16 mouse cellular contexts compared by ENCODE assay signal in the genomic region with DNA sequence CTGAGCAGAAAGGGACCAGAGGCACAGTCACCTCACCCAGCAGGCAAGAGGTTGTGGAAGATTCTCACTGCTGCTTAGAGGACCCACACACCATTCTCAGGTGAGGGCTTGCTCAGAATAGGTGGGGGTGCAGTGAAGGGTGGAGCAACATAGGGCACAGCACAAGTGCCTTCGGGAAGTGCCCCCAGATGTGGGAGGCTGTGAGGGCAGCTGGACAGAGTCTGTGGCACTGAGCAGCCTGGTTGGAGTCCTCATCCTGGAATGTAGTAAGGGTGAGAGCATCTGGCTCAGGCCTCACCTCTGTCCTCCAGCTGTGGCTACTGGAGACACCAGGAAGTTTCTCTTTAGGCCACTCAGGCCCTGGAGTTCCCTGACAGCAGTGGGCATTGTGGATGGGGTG. TPM values are rescaled to one million over a fixed set of nuclear protein-coding genes. Genes with fewer than 3 reads are reported as not detected.
DNase-seq lines count a peak whose midpoint lies in the region; ATAC-seq and TF ChIP-seq lines count a peak whose summit lies in the region.
"Not testable (repeated sequence)": the region's sequence is repeated elsewhere in the genome, so short reads cannot be mapped to it uniquely, and the experiment has no call there.
"Had no signal": no experiment of that assay in that cellular context is flagged by ENCODE, and none has a peak within 500 bp of the region (broad histone marks: within the 10 kb centered on the region; RNA-seq: fewer than 3 reads in every experiment).

No protein-coding gene starts in this region.

- H3K4me1 ChIP-seq in E14TG2a.4 (replicated peaks; ENCODE audit: low read depth, low read length): peaks cover 73% of the 10 kb centered on the region
- peaks cover 7 to 15% of the 10 kb centered on the region in 2 experiments; a peak in 3 of 4 replicates for H3K4me1 ChIP-seq in ES-E14 (ENCODE audit: control insufficient read depth in 2 of 2, insufficient read depth in 2 of 2, low read length in 2 of 2, poor library complexity in 1 of 2)
- peaks cover 10% of the 10 kb centered on the region for H3K4me1 ChIP-seq in forebrain, embryonic 13.5 days
- peaks cover 11% of the 10 kb centered on the region for H3K4me1 ChIP-seq in forebrain, embryonic 15.5 days
- H3K4me1 ChIP-seq in midbrain, postnatal 0 days (ENCODE audit: insufficient read depth, low read length): not testable (repeated sequence)

- H3K4me3 ChIP-seq in E14TG2a.4 (replicated peaks; ENCODE audit: low read length): 0 out of 2 replicates have a peak overlapping the region, but pooled peaks have one; percentile 20
- H3K4me3 ChIP-seq in ES-E14 (ENCODE audit: insufficient read depth in 1 of 2, low read depth in 1 of 2, low read length in 2 of 2, poor library complexity in 1 of 2, severe bottlenecking in 1 of 2); forebrain, embryonic 13.5 days; forebrain, embryonic 15.5 days; layer of hippocampus, adult 2 months; midbrain, postnatal 0 days (ENCODE audit: low read depth, low read length): not testable (repeated sequence)

- not testable (repeated sequence) for H3K4me2 ChIP-seq in forebrain, embryonic 13.5 days; forebrain, embryonic 15.5 days (replicated peaks); midbrain, postnatal 0 days (ENCODE audit: low read depth, low read length, poor library complexity, severe bottlenecking)

- WGBS in forebrain, embryonic 13.5 days: 90% methylated on average over 1 of the region's 1 CpGs
- WGBS in forebrain, embryonic 15.5 days: 94% methylated on average over 1 of the region's 1 CpGs
- 88% methylated on average over 1 of the region's 1 CpGs for WGBS in midbrain, postnatal 0 days

- 0 out of 2 replicates have a peak, but pooled peaks have one; percentile 6 for ATAC-seq in forebrain, embryonic 13.5 days
- ATAC-seq in forebrain, embryonic 15.5 days (replicated peaks): peak; percentile 51
- 0 out of 2 replicates have a peak, but pooled peaks have one; percentile 38 for ATAC-seq in midbrain, postnatal 0 days (ENCODE audit: low FRiP score)

- in situ Hi-C loops in ES-E14 (cut with MboI; ENCODE audit: low sequenced_read_pairs in 2 of 2, unreplicated experiment in 2 of 2): not testable (repeated sequence)

- not testable (repeated sequence) for TF ChIP-seq CTCF in E14TG2a.4 (conservative IDR thresholded peaks at IDR 0.05; ENCODE audit: low read length); layer of hippocampus, adult 2 months (conservative IDR thresholded peaks at IDR 0.05); midbrain, postnatal 0 days (IDR thresholded peaks at IDR 0.05)

- H3K27me3 ChIP-seq in E14TG2a.4 (ENCODE audit: insufficient read depth, low read length); forebrain, embryonic 15.5 days; midbrain, postnatal 0 days (ENCODE audit: insufficient read depth, low read length): not testable (repeated sequence)
- H3K27me3 ChIP-seq in forebrain, embryonic 13.5 days: peaks cover 12% of the 10 kb centered on the region

- peak; percentile 49 for DNase-seq in 3134 (ENCODE audit: extremely low read depth, insufficient read length, low spot score)
- DNase-seq in ES-E14 (ENCODE audit: low read depth, low spot score); layer of hippocampus, adult 2 months (ENCODE audit: low spot score in 2 of 2); midbrain, postnatal 0 days (ENCODE audit: low spot score): not testable (repeated sequence)
- peak; percentile 71 for DNase-seq in heart, adult 11 months

- H3K9me3 ChIP-seq in E14TG2a.4 (ENCODE audit: low read length): peaks cover 17% of the 10 kb centered on the region; the same call in 1 of the 2 replicates
- not testable (repeated sequence) for H3K9me3 ChIP-seq in ES-E14 (ENCODE audit: control insufficient read depth, insufficient read depth, low read depth, low read length); forebrain, embryonic 13.5 days (replicated peaks); forebrain, embryonic 15.5 days; midbrain, postnatal 0 days (ENCODE audit: low read length)

- not testable (repeated sequence) for H3K36me3 ChIP-seq in E14TG2a.4 (ENCODE audit: insufficient read depth, low read length); ES-E14 (ENCODE audit: control insufficient read depth, insufficient read depth, low read length, poor library complexity, severe bottlenecking); forebrain, embryonic 13.5 days (ENCODE audit: poor library complexity, severe bottlenecking); forebrain, embryonic 15.5 days; midbrain, postnatal 0 days (ENCODE audit: insufficient read depth, low read length)

- peak overlapping the region; percentile 92 for H3K27ac ChIP-seq in ES-E14 (ENCODE audit: insufficient read depth, low read depth, low read length, poor library complexity, severe bottlenecking)
- not testable (repeated sequence) for H3K27ac ChIP-seq in forebrain, embryonic 13.5 days; midbrain, postnatal 0 days (ENCODE audit: low read depth, low read length)
- H3K27ac ChIP-seq in forebrain, embryonic 15.5 days (replicated peaks): peak overlapping the region; percentile 54
- H3K27ac ChIP-seq in layer of hippocampus, adult 2 months: peak overlapping the region; percentile 70; the same call in 1 of the 2 replicates

- 0 out of 2 replicates have a peak overlapping the region, but pooled peaks have one; percentile 33 for H3K9ac ChIP-seq in ES-E14 (ENCODE audit: insufficient read depth, low read depth, low read length, poor library complexity, severe bottlenecking)
- H3K9ac ChIP-seq in forebrain, embryonic 13.5 days; forebrain, embryonic 15.5 days (replicated peaks); midbrain, postnatal 0 days (replicated peaks; ENCODE audit: low read length, poor library complexity, severe bottlenecking): not testable (repeated sequence)

RNA-seq across cellular contexts. Expression of a gene that starts 10.4 kb away (rescaled TPM):
- total RNA-seq in ES-E14 (2012; rRNA removed): 983 and 1,290 TPM in 2 replicates
- 229 and 252 TPM in 2 replicates for polyA plus RNA-seq in forebrain, embryonic 13.5 days (2015; fragmentation: Nextera tagmentation; extraction: Ambion mirVana)
- 338 and 359 TPM in 2 replicates for polyA plus RNA-seq in forebrain, embryonic 15.5 days (2015; fragmentation: Nextera tagmentation; extraction: Ambion mirVana)
- 100 to 1,000 TPM; 923 to 956 TPM for total RNA-seq in layer of hippocampus, adult 2 months (2021)
- total RNA-seq in midbrain, postnatal 0 days (2014; rRNA removed): 647 and 778 TPM in 2 replicates
- polyA plus RNA-seq in midbrain, postnatal 0 days (2015; fragmentation: Nextera tagmentation; extraction: Ambion mirVana): 291 and 295 TPM in 2 replicates

RNA-seq across cellular contexts. Expression of a gene that starts 30.7 kb away (rescaled TPM):
- total RNA-seq in ES-E14 (2012; rRNA removed): 51.1 and 71.7 TPM in 2 replicates
- polyA plus RNA-seq in forebrain, embryonic 13.5 days (2015; fragmentation: Nextera tagmentation; extraction: Ambion mirVana): 150 and 164 TPM in 2 replicates
- polyA plus RNA-seq in forebrain, embryonic 15.5 days (2015; fragmentation: Nextera tagmentation; extraction: Ambion mirVana): 71.7 and 87.2 TPM in 2 replicates
- 1 to 10 TPM; 4.8 to 5.3 TPM for total RNA-seq in layer of hippocampus, adult 2 months (2021)
- total RNA-seq in midbrain, postnatal 0 days (2014; rRNA removed): 8.6 and 10.0 TPM in 2 replicates
- 20.4 and 22.6 TPM in 2 replicates for polyA plus RNA-seq in midbrain, postnatal 0 days (2015; fragmentation: Nextera tagmentation; extraction: Ambion mirVana)
- polyA plus RNA-seq: adrenal gland, adult 2 months had no signal

RNA-seq across cellular contexts. Expression of a gene that starts 39.2 kb away (rescaled TPM):
- 0.32 and 0.49 TPM in 2 replicates for total RNA-seq in ES-E14 (2012; rRNA removed)
- 0.69 TPM in 1 of 2 replicates, not detected in the other for polyA plus RNA-seq in forebrain, embryonic 13.5 days (2015; fragmentation: Nextera tagmentation; extraction: Ambion mirVana)
- polyA plus RNA-seq in forebrain, embryonic 15.5 days (2015; fragmentation: Nextera tagmentation; extraction: Ambion mirVana): 0.80 TPM in 1 of 2 replicates, not detected in the other
- total RNA-seq in layer of hippocampus, adult 2 months (2021): not detected
- not detected in 2 replicates for total RNA-seq in midbrain, postnatal 0 days (2014; rRNA removed)
- not detected in 2 replicates for polyA plus RNA-seq in midbrain, postnatal 0 days (2015; fragmentation: Nextera tagmentation; extraction: Ambion mirVana)
- total RNA-seq: CH12.LX; common myeloid progenitor, adult 5-6 weeks; forebrain, postnatal 0 days; MEL had no signal
- polyA plus RNA-seq: adrenal gland, adult 2 months; CD4-positive, CD25-positive, alpha-beta regulatory T cell, adult 4 months; embryonic facial prominence, embryonic 11.5 days; forebrain, embryonic 11.5 days; forebrain, postnatal 0 days had no signal

RNA-seq across cellular contexts. Expression of a gene that starts 49.5 kb away (rescaled TPM):
- total RNA-seq in ES-E14 (2012; rRNA removed): 0.22 and 0.69 TPM in 2 replicates
- not detected in 2 replicates for polyA plus RNA-seq in forebrain, embryonic 13.5 days (2015; fragmentation: Nextera tagmentation; extraction: Ambion mirVana)
- not detected in 2 replicates for polyA plus RNA-seq in forebrain, embryonic 15.5 days (2015; fragmentation: Nextera tagmentation; extraction: Ambion mirVana)
- not detected for total RNA-seq in layer of hippocampus, adult 2 months (2021)
- total RNA-seq in midbrain, postnatal 0 days (2014; rRNA removed): not detected in 2 replicates
- not detected in 2 replicates for polyA plus RNA-seq in midbrain, postnatal 0 days (2015; fragmentation: Nextera tagmentation; extraction: Ambion mirVana)
- total RNA-seq: common myeloid progenitor, adult 5-6 weeks; MEL had no signal
- polyA plus RNA-seq: CD4-positive, CD25-positive, alpha-beta regulatory T cell, adult 4 months; embryonic facial prominence, embryonic 11.5 days; forebrain, embryonic 11.5 days; forebrain, postnatal 0 days had no signal
